Mouse (Mus musculus) E14TG2a.4 (cell line): ENCODE results near the gene Gm47995.

Experiments used
- CTCF ChIP-seq: conservative IDR thresholded peaks from 2 replicates; pipeline ENCODE4 v1.5.1; 2014; ENCODE audit warnings: low read length
- NANOG ChIP-seq: IDR thresholded peaks from 2 replicates; pipeline ENCODE4 v1.6.1; 2014; ENCODE audit warnings: borderline replicate concordance, low read length, mixed read lengths
- POU5F1 ChIP-seq: IDR thresholded peaks from 2 replicates; pipeline ENCODE4 v1.6.1; 2014; ENCODE audit warnings: low read length, borderline replicate concordance

DNA sequence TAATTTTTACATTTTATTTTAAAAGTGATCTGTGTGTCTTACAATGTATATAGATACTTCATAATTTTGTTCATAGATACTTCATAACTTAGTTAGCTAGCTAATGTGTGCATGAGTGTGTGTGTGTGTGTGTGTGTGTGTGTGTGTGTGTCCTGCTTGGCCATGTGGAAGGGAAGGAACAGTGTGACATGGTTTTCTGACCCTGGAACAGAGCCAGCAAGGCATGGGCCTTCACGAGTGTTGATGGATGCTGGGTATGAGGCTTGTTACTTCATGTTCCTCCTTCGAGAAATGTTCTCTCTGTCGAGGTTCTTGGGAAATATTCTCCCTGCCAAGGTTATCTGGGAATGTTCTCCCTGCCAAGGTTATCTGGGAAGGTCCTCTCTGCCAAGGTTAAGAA, 35.5 kb downstream of the Gm47995 start:
- TF ChIP-seq CTCF (no peak), NANOG (no peak), POU5F1 (no peak)
